Mouse (Mus musculus): ENCODE measurements around the gene Trim43a. TPM values are rescaled to one million over a fixed set of nuclear protein-coding genes. Genes with fewer than 3 reads are reported as not detected.
A peak's percentile ranks its signal among the peaks of the same experiment; 100 is the strongest.
"Not testable (repeated sequence)": the region's sequence is repeated elsewhere in the genome, so short reads cannot be mapped to it uniquely, and the experiment has no call there.

The Trim43a gene
- polyA plus RNA-seq, 1 experiment from 2014 or later, result not detected

DNA sequence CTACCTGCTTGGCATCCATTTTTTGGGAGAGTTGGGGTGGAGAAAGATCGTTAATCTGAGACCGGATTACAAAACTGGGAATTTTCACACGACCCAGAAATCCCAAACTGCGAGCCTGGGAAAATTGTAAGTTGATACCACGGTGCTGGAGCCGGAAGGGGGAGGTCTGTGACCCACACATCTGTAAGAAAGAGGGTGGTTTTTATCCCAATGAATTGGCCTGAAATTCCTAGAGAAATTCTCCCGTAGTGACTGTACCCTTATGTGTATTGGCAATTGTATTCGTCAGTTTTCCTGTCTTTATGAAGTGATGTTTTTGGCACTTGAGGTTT is 32.1 kb upstream of the Trim43a start:
- Histone ChIP-seq H3K4me2 (ENCODE audit: low read depth, low read length) (peak overlapping the region; percentile 61), H3K27ac (ENCODE audit: low read length) (peak overlapping the region; percentile 57), H3K9ac (ENCODE audit: low read depth, low read length) (peak overlapping the region; percentile 71), H3K4me3 (ENCODE audit: low read length) (peak overlapping the region; percentile 73), H3K27me3 (replicated peaks; ENCODE audit: control insufficient read depth, insufficient read depth, low read length) (no peaks in the 10 kb centered on the region), H3K36me3 (ENCODE audit: control insufficient read depth, insufficient read depth, low read length) (no peaks in the 10 kb centered on the region), H3K4me1 (ENCODE audit: control insufficient read depth, insufficient read depth, low read length) (peaks cover 15% of the 10 kb centered on the region), H3K9me3 (ENCODE audit: control insufficient read depth, low read length) (no peaks in the 10 kb centered on the region)
- peak; percentile 7; the same call in 1 of the 2 replicates for ATAC-seq
- 2% methylated on average over 8 of the region's 8 CpGs for WGBS

- no peak overlapping the region for H3K27ac ChIP-seq (ENCODE audit: low read length)
- H3K4me2 ChIP-seq (ENCODE audit: low read depth, low read length), result no peak overlapping the region
- H3K4me1 ChIP-seq (ENCODE audit: control insufficient read depth, insufficient read depth, low read length), result peaks cover 15% of the 10 kb centered on the region
- no peak for ATAC-seq
- WGBS, result 97% methylated on average over 14 of the region's 14 CpGs
- no peak overlapping the region for H3K4me3 ChIP-seq (ENCODE audit: low read length)
- H3K27me3 ChIP-seq (replicated peaks; ENCODE audit: control insufficient read depth, insufficient read depth, low read length), result no peaks in the 10 kb centered on the region
- no peaks in the 10 kb centered on the region for H3K9me3 ChIP-seq (ENCODE audit: control insufficient read depth, low read length)
- H3K36me3 ChIP-seq (ENCODE audit: control insufficient read depth, insufficient read depth, low read length), result 0 out of 2 replicates have a peak, but pooled peaks cover 10% of the 10 kb centered on the region
- H3K9ac ChIP-seq (ENCODE audit: low read depth, low read length), result no peak overlapping the region
These were observed 27.6 kb upstream of the Trim43a start for GRCm38 (mm10) chr9:88553071-88553470.

GRCm38 (mm10) chr9:88558146-88558545 is 22.5 kb upstream of the Trim43a start:
- no peak overlapping the region for H3K4me2 ChIP-seq (ENCODE audit: low read depth, low read length)
- no peak for ATAC-seq
- no peaks in the 10 kb centered on the region for H3K4me1 ChIP-seq (ENCODE audit: control insufficient read depth, insufficient read depth, low read length)
- WGBS, result 87% methylated on average over 4 of the region's 4 CpGs
- H3K9ac ChIP-seq (ENCODE audit: low read depth, low read length), result no peak overlapping the region
- no peak overlapping the region for H3K4me3 ChIP-seq (ENCODE audit: low read length)
- H3K9me3 ChIP-seq (ENCODE audit: control insufficient read depth, low read length), result no peaks in the 10 kb centered on the region; the same call in 1 of the 2 replicates
- H3K27me3 ChIP-seq (replicated peaks; ENCODE audit: control insufficient read depth, insufficient read depth, low read length), result no peaks in the 10 kb centered on the region
- no peak overlapping the region for H3K27ac ChIP-seq (ENCODE audit: low read length)
- H3K36me3 ChIP-seq (ENCODE audit: control insufficient read depth, insufficient read depth, low read length), result peaks cover 14% of the 10 kb centered on the region

- 93% methylated on average over 2 of the region's 2 CpGs for WGBS
- H3K9me3 ChIP-seq (ENCODE audit: control insufficient read depth, low read length); H3K36me3 ChIP-seq (ENCODE audit: control insufficient read depth, insufficient read depth, low read length); ATAC-seq; H3K4me1 ChIP-seq (ENCODE audit: control insufficient read depth, insufficient read depth, low read length); H3K9ac ChIP-seq (ENCODE audit: low read depth, low read length); H3K4me2 ChIP-seq (ENCODE audit: low read depth, low read length); H3K4me3 ChIP-seq (ENCODE audit: low read length); H3K27me3 ChIP-seq (replicated peaks; ENCODE audit: control insufficient read depth, insufficient read depth, low read length); H3K27ac ChIP-seq (ENCODE audit: low read length): not testable (repeated sequence)
These were observed 19.2 kb upstream of the Trim43a start for GRCm38 (mm10) chr9:88561476-88561875.

- H3K4me3 ChIP-seq (ENCODE audit: low read length); H3K27me3 ChIP-seq (replicated peaks; ENCODE audit: control insufficient read depth, insufficient read depth, low read length); H3K4me1 ChIP-seq (ENCODE audit: control insufficient read depth, insufficient read depth, low read length); H3K4me2 ChIP-seq (ENCODE audit: low read depth, low read length); H3K27ac ChIP-seq (ENCODE audit: low read length); ATAC-seq; H3K9ac ChIP-seq (ENCODE audit: low read depth, low read length): not testable (repeated sequence)
- WGBS, result 95% methylated on average over 3 of the region's 3 CpGs
- H3K36me3 ChIP-seq (ENCODE audit: control insufficient read depth, insufficient read depth, low read length), result peaks cover 32% of the 10 kb centered on the region
- H3K9me3 ChIP-seq (ENCODE audit: control insufficient read depth, low read length), result peaks cover 16% of the 10 kb centered on the region
These were observed 10.2 kb upstream of the Trim43a start for GRCm38 (mm10) chr9:88570471-88570870.

DNA sequence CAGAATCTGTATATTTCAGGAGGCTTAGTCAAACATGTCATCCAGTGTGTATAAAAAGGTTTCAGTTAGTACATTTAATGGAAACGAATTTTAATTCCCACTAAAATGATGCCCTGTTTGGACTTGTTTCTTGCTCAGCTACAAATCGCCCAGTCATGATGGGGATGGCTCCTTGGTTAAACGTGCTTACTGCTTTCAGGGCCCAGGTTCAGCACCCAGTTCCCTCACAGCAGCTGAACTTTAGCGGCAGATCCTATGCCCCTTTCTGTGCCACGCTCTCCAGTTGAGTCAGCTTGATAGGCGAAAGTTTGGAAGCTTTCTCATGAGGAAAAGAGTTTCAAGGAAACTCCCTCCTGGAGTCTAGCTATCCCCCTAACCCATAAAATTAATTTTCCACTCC is 13.0 kb downstream of the Trim43a start:
- H3K4me3 ChIP-seq (ENCODE audit: low read length); H3K9me3 ChIP-seq (ENCODE audit: control insufficient read depth, low read length); H3K4me2 ChIP-seq (ENCODE audit: low read depth, low read length); H3K4me1 ChIP-seq (ENCODE audit: control insufficient read depth, insufficient read depth, low read length); H3K9ac ChIP-seq (ENCODE audit: low read depth, low read length); H3K27me3 ChIP-seq (replicated peaks; ENCODE audit: control insufficient read depth, insufficient read depth, low read length); H3K36me3 ChIP-seq (ENCODE audit: control insufficient read depth, insufficient read depth, low read length); H3K27ac ChIP-seq (ENCODE audit: low read length): not testable (repeated sequence)
- peak; percentile 59; the same call in 1 of the 2 replicates for ATAC-seq
- WGBS, result 63% methylated on average over 6 of the region's 6 CpGs

DNA sequence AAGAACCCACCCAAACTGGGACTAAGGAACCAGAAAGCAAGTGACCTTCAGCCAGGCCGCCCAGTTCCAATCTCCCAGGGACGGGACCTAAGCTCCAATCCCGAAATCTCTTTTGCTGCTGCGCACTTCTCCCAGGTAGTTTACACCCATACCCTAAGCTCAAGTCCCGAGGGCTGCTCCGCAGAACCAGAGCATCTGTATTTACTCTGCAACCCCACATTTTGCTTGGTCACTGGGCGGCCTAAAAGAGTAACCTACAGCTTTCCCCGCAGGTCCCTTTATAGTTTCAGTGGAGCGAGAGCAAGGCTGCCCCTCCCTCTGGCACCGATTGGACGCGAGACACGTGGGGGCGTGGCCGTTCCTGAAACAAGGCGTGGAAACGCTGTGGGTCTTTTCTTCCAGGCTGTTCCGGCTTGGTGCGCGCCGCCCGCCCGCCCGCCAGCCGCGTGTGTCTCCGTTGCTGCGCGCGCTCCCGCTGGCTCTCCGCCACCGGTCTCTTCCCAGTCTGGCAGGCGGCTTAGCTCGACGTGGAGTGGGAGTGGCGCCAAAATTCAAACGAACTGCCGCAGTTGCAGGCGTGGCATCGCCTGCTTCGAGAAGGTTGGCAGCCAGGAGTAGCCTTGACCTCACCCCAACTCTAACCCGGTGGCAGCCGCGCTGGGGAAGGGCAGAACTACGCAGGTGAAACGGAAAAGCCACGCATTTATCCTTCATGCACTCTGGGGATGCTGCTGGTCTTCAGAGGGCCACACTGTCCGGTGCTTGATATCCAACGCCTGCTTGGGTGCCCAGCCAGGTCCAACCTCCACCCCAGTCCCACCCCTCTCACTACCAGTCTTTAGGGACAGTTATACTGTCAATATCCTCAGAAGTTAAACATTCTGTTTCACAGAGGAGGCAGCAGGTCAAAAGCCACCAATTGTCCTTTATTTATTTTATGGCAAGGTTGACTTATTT is 18.8 kb downstream of the Trim43a start:
- H3K9me3 ChIP-seq (ENCODE audit: control insufficient read depth, low read length); H3K27me3 ChIP-seq (replicated peaks; ENCODE audit: control insufficient read depth, insufficient read depth, low read length); H3K4me1 ChIP-seq (ENCODE audit: control insufficient read depth, insufficient read depth, low read length); H3K27ac ChIP-seq (ENCODE audit: low read length); H3K36me3 ChIP-seq (ENCODE audit: control insufficient read depth, insufficient read depth, low read length): not testable (repeated sequence)
- H3K9ac ChIP-seq (ENCODE audit: low read depth, low read length), result peak overlapping the region; percentile 49
- under 1% methylated on average over 48 of the region's 50 CpGs for WGBS
- H3K4me3 ChIP-seq (ENCODE audit: low read length), result peak overlapping the region; percentile 43
- H3K4me2 ChIP-seq (ENCODE audit: low read depth, low read length), result peak overlapping the region; percentile 55
- peak; percentile 99 for ATAC-seq

DNA sequence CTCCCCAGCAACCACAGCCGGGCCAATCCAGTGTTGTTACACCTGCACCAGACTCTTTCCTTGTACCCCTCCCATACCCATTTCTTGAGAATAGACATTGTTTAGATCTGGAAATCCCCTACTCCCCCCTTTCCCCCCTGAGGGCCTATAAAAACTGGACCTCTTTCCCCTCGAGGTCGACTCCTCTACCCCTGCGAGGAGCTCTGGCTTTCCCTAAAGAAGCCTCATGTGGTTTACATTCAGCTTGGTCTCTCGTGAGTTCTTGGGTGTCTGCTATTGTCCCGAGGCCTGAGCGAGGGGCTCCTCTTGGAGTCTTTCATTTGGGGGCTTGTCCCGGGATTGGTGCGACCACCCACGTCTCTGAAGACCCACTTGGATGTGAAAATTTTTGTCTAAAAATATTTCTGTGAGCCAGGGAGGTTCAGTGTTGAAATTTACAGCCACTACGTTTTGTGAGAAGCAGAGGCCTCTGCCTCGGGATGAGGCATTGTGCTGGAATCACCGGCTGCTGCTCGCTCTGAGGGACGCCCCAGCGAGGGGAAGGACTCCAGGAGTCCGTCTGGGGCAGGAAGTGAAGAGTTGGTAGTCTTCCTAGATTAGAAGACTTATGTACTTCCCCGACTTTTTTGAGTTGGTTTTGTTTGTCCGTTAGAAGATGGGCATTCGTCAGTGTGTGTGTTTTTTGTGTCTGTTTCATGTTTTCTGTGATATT is 45.3 kb downstream of the Trim43a start:
- WGBS, result 60% methylated on average over 13 of the region's 20 CpGs
- not testable (repeated sequence) for H3K9me3 ChIP-seq (ENCODE audit: control insufficient read depth, low read length); H3K27ac ChIP-seq (ENCODE audit: low read length); H3K4me1 ChIP-seq (ENCODE audit: control insufficient read depth, insufficient read depth, low read length); H3K36me3 ChIP-seq (ENCODE audit: control insufficient read depth, insufficient read depth, low read length); ATAC-seq; H3K9ac ChIP-seq (ENCODE audit: low read depth, low read length); H3K4me3 ChIP-seq (ENCODE audit: low read length); H3K4me2 ChIP-seq (ENCODE audit: low read depth, low read length); H3K27me3 ChIP-seq (replicated peaks; ENCODE audit: control insufficient read depth, insufficient read depth, low read length)

DNA sequence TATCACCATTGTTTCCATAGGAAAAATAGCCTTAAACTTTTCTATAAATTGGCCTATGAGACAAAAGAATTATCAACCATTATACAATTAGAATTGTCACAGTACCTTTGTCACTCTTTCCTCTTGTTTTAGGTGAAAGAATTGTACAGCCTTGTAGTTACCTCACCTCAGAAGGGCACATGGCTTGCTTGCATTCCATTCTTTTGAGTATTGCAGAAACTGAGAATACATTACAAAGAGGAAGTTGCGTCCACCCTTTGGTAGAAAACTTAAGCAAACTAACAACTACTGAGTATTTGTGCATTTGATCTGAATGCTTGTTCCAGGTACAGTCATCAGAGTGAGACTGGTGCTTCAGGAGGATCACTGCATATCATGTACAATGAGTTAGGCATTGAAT is 57.4 kb downstream of the Trim43a start:
- not testable (repeated sequence) for H3K27me3 ChIP-seq (replicated peaks; ENCODE audit: control insufficient read depth, insufficient read depth, low read length); H3K36me3 ChIP-seq (ENCODE audit: control insufficient read depth, insufficient read depth, low read length); H3K4me1 ChIP-seq (ENCODE audit: control insufficient read depth, insufficient read depth, low read length); H3K4me2 ChIP-seq (ENCODE audit: low read depth, low read length); H3K9ac ChIP-seq (ENCODE audit: low read depth, low read length); ATAC-seq; H3K27ac ChIP-seq (ENCODE audit: low read length); H3K9me3 ChIP-seq (ENCODE audit: control insufficient read depth, low read length); H3K4me3 ChIP-seq (ENCODE audit: low read length)
- 88% methylated on average over 1 of the region's 1 CpGs for WGBS
